Mouse (Mus musculus) yolk sac, embryonic 10.5 days (tissue): ENCODE measurements at regions not wholly inside any gene's neighbourhood (a gene's known extent, or its start where the extent isn't known, plus 50 kb on each side); places are given as distances from the start of the nearest gene placed in this dataset.
A peak's percentile ranks its signal among the peaks of the same experiment; 100 is the strongest.

Experiments
- DNase-seq: peaks from one replicate; pipeline ENCODE4 v3.0.0-alpha.2; 2017; ENCODE audit warnings: low spot score

GRCm38 (mm10) chr7:78123386-78123785 is 614.4 kb downstream of the Ntrk3 start:
- no peak for DNase-seq

GRCm38 (mm10) chr7:78121151-78121486 is 616.7 kb downstream of the Ntrk3 start:
- peak; percentile 9 for DNase-seq

GRCm38 (mm10) chr7:78120462-78121150 is 617.2 kb downstream of the Ntrk3 start:
- peak; percentile 6 for DNase-seq

- no peak for DNase-seq
Observed at GRCm38 (mm10) chr7:78119809-78120208, 618.0 kb downstream of the Ntrk3 start.

- DNase-seq: no peak
Observed at GRCm38 (mm10) chr7:78111291-78111690, 626.5 kb downstream of the Ntrk3 start.

- no peak for DNase-seq
Observed at GRCm38 (mm10) chr7:78103536-78104279, 634.1 kb downstream of the Ntrk3 start.

GRCm38 (mm10) chr7:78102396-78102795 is 635.4 kb downstream of the Ntrk3 start:
- no peak for DNase-seq

GRCm38 (mm10) chr7:78086566-78087008 is 651.2 kb downstream of the Ntrk3 start:
- DNase-seq: no peak

GRCm38 (mm10) chr7:78085783-78086565 is 651.8 kb downstream of the Ntrk3 start:
- DNase-seq: no peak

- no peak for DNase-seq
Observed at GRCm38 (mm10) chr7:78079708-78080107, 658.1 kb downstream of the Ntrk3 start.

GRCm38 (mm10) chr7:78071131-78071530 is 666.7 kb downstream of the Ntrk3 start:
- no peak for DNase-seq

- no peak for DNase-seq
Observed at GRCm38 (mm10) chr7:78061631-78062030, 676.2 kb downstream of the Ntrk3 start.

GRCm38 (mm10) chr7:78049606-78050005 is 688.2 kb downstream of the Ntrk3 start:
- DNase-seq: no peak

- no peak for DNase-seq
Observed at GRCm38 (mm10) chr7:78045456-78045855, 692.4 kb downstream of the Ntrk3 start.

GRCm38 (mm10) chr7:78031032-78031431 is 706.8 kb downstream of the Ntrk3 start:
- DNase-seq: no peak

GRCm38 (mm10) chr7:78026992-78027615 is 710.7 kb downstream of the Ntrk3 start:
- DNase-seq: no peak

GRCm38 (mm10) chr7:78023591-78023990 is 714.2 kb downstream of the Ntrk3 start:
- no peak for DNase-seq

GRCm38 (mm10) chr7:78023075-78023474 is 714.7 kb downstream of the Ntrk3 start:
- DNase-seq: no peak

- no peak for DNase-seq
Observed at GRCm38 (mm10) chr7:78013631-78014030, 724.2 kb downstream of the Ntrk3 start.

- DNase-seq: no peak
Observed at GRCm38 (mm10) chr7:78003086-78003485, 734.7 kb downstream of the Ntrk3 start.

- no peak for DNase-seq
Observed at GRCm38 (mm10) chr7:77993840-77994239, 744.0 kb downstream of the Ntrk3 start.

GRCm38 (mm10) chr7:77990150-77990549 is 747.7 kb downstream of the Ntrk3 start:
- no peak for DNase-seq
